Mouse (Mus musculus) heart, postnatal 36 days (tissue): ENCODE measurements around the gene Ppm1l. TPM values are rescaled to one million over a fixed set of nuclear protein-coding genes. Genes with fewer than 3 reads are reported as not detected.

Experiments used
- DNase-seq, 2 experiments: peaks; one replicate each; pipeline ENCODE4 v3.0.0; 2021 to 2022
- intact Hi-C: fragments of 180-260 bp; cut with DNase I; formaldehyde crosslinking; loops from one replicate; pipeline ENCODE4 v1.15.1; 2025
- total RNA-seq, 2 experiments: library from RNA; stranded (reverse); gene quantifications; 2 replicates each; pipeline ENCODE4 v1.2.3; 2021

The Ppm1l gene
- total RNA-seq, 2 experiments from 2014 or later = 23.4 to 26.3 TPM

DNA sequence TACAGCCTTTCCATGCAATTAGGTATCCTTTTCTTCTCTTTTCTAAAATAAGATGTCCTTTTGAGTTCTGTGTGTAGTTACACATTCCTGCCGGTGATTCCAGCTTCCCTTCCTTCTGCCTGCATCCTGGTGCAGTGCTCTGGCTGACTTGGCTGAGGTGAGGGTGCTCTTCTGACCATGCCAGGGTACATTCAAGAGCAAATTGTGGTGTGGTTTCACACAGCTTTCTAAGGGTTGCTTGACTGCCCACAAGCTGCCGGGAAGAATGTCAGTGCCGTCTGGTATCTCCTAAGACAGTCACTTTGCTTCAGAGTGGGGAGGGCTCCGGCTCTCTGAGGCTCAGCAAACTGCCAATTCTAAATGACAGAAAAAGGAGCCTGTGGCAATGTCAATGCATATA is 167.9 kb downstream of the Ppm1l start:
- intact Hi-C loops = loop anchor here (5.0 kb wide), 3 partner anchors 167 to 247 kb away; partner anchors contain the start of gene Ppm1l
- no peak for DNase-seq

GRCm38 (mm10) chr3:69485347-69485746 is 168.7 kb downstream of the Ppm1l start:
- intact Hi-C loops = no loop called here
- DNase-seq = no peak

DNA sequence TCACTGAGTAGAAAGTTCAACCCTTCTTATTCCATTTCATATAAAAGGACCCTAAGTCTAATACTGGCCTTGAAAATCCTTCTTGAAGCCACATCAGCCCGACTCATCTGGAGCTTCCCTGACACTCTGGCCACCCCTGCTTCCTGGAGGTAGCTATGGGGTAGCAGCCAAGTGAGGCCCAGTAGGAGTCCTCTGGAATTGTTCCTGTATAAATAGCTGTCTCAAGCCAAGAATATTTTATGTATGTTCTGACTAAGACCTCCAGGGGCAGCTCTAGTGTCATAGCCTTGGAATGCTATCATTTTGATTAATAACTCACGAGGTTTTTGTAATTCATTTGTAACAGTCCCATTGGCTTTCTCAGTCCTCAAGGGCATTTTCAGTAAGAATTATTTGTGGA is 169.1 kb downstream of the Ppm1l start:
- intact Hi-C loops = no loop called here

GRCm38 (mm10) chr3:69487471-69487870 is 170.8 kb downstream of the Ppm1l start:
- intact Hi-C loops = no loop called here
- no peak for DNase-seq

More for the DNA sequence above, 169.1 kb downstream of the Ppm1l start:
- DNase-seq = no peak

GRCm38 (mm10) chr3:69489669-69490068 is 173.0 kb downstream of the Ppm1l start:
- intact Hi-C loops = no loop called here
- no peak for DNase-seq

GRCm38 (mm10) chr3:69490981-69491681 is 174.5 kb downstream of the Ppm1l start:
- no peak for DNase-seq
- intact Hi-C loops = no loop called here

DNA sequence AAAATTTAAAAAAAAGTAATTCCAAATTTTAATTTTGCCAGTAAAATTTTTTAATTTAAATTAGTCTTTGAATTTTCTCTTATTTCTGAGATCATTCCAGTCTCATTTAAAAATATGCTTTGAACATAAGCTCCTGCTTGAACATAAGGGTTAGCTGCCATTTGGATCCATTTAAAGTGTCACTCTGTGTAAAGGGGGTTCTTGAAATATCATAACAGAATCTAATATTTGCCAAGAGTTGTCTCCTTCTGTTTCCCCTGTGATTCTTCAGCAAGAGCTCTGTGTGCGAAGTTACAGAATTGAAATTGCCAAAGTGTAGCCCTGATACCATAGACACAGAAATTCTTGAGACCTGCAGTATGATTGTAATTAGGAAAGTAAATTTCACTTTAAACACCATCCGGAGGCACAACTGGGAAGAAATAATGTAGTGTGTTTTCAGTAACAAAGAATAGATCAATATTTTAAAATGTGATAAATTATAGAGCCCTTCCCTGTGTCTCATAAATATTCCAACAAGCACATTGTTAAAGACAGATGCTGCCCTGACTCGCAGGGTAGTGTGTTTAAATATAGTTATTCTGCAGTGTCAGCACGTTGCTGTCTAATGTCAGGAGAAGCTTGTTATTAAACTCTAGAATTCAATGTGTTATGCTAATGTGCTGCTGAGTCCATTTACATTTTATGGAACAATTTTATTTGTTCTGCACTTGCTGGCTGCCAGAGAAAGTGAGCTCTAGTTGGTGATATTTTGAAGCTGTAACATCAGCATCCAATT is 177.8 kb downstream of the Ppm1l start:
- intact Hi-C loops = no loop called here
- no peak for DNase-seq

DNA sequence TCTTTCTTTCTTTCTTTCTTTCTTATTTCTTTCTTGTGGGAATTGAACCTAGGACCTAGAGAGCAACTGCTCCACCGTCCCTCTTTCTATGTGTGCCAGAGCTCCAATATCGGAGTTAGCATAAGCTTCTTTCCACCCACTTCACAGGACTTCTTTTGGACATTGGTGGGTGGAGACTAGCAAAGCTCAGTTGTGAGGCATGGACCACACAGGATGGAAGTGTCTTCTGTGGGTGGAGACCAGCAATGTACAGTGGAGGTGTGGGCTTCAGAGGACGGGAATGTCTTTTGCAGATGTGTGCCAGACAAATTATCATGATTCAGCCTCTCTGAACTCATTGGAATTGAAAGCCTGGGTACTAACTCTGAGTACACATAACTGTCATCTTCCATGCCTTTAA is 180.5 kb downstream of the Ppm1l start:
- intact Hi-C loops = no loop called here
- no peak for DNase-seq

- DNase-seq = no peak
- intact Hi-C loops = no loop called here
Measured at GRCm38 (mm10) chr3:69502009-69502408, 185.3 kb downstream of the Ppm1l start.

- no peak for DNase-seq
- intact Hi-C loops = no loop called here
Measured at GRCm38 (mm10) chr3:69502527-69502926, 185.9 kb downstream of the Ppm1l start.

DNA sequence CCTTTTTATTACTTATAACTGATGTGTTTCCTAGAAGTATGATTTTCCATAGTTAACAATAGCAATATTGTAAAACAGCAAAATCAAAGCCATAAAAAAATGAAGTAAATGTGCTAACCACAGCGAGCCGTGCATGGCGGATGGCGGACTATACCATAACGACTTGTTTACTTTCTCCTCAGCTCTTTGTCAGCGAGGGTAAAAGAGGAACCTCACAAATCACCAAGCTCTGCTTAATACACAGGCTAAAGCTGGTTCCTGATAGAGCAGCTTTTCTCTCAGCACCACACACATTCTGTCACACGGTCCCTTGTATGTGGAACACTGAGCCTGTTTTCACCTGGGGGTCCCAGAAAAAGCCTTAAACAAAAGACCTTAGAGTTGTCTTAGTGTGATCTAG is 188.4 kb downstream of the Ppm1l start:
- intact Hi-C loops = no loop called here
- no peak for DNase-seq

GRCm38 (mm10) chr3:69506352-69506751 is 189.7 kb downstream of the Ppm1l start:
- intact Hi-C loops = no loop called here
- DNase-seq = no peak

GRCm38 (mm10) chr3:69509411-69509952 is 192.8 kb downstream of the Ppm1l start:
- intact Hi-C loops = no loop called here
- DNase-seq = no peak

- no peak for DNase-seq
- intact Hi-C loops = no loop called here
Measured at GRCm38 (mm10) chr3:69511881-69512280, 195.2 kb downstream of the Ppm1l start.

DNA sequence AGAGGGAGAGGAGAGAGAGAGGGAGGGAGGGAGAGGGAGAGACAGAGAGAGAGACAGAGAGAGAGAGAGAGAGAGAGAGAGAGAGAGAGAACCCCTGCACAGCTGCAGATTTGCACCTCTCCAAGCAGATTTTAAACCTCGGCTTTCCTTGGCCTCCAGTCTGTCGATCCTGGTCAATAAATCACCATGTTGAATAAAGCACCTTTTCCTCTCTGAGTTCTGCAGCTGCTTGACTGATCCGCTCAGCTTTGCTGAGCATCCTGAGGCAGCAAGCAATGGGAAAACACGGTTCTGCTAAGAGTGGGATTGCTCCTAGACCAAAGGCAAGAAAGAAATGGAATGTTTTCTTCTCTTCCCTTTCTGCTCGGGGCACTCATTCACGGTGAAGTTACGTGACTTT is 195.7 kb downstream of the Ppm1l start:
- intact Hi-C loops = no loop called here
- DNase-seq = no peak

DNA sequence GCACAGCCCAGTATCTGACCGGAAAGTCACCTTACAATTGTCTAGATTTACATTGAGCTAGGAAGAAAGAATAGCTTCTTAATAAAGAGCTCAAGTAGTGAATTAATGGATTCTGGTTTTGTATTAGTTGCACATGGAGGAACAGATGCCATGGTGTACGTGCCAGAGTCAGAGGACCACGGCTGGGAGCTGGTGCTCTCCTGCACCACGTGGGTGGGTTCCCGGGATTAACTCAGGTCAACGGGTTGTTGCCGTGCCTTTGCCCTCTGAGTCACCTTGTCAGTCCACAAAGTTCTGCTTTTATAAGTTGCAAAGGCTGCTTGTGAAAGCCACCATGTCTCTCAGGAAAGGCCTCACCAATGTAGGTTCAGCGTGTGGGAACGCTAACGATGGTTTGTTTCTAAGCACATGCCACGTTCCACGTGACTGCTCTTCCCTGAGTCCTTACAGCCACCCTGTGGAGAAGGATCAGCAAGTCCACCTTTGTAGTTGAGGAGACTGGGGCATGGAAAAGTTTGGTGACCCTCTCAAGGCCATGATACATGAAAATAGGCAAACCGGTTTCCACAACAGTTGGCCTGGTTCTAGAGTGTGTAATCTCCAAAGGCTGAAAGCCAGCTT is 199.2 kb downstream of the Ppm1l start:
- intact Hi-C loops = no loop called here

DNA sequence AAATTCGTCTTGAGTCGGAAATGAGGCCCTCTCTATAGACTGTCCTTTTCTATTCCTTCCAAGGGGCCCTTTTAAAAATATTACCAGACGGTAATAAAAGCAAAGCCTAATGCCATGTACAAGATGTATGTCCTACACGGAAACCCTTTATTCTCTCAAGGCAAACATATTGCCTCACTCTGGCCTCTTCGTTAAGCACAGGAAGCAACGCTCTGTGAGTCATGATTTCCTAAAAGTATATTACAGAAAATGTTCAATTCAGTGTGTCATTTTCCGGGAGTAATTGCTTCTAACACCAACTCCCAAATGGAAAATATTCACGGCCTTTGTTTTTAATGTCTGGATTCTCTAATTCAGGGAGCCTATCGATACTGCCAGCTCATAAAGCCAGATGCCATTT is 202.5 kb downstream of the Ppm1l start:
- DNase-seq = no peak
- intact Hi-C loops = no loop called here

More for the DNA sequence above, 199.2 kb downstream of the Ppm1l start:
- no peak for DNase-seq

DNA sequence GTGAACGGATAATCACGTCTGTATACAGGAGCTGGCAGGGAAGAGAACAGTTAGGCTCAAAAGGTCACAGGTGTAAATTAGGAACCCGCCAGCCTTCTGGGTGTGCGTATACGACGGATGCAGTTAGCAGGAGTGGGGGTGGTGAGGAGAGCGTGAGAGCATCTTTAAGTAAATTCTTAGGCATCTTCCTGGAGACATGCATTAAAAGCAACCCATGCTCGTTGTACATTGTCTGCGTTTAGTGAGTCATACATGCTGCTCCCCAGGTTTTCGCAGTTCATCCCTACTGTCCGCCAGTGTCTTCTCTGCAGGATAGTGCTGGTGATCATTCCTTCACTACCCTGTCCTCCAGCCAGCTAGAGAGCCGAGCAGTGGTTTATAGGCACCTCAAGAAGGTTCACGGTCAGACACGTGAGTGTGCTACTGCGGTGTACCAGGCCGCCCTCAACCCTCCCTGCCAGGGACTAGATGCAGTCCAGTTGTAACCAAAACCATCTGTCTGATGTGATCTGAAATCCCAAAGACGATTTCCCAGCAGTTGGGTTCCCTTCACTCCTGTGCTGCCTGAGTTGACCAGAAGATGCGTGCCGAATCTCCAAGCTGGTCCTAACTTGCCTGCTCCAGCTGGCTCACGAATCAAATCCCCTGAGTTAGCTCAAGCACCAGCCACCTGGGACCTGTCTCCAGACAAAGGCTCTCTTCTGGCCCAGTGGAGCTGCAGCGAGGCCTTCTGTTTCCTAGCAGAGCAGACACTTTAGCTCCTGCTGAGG is 203.3 kb downstream of the Ppm1l start:
- intact Hi-C loops = no loop called here
- no peak for DNase-seq

DNA sequence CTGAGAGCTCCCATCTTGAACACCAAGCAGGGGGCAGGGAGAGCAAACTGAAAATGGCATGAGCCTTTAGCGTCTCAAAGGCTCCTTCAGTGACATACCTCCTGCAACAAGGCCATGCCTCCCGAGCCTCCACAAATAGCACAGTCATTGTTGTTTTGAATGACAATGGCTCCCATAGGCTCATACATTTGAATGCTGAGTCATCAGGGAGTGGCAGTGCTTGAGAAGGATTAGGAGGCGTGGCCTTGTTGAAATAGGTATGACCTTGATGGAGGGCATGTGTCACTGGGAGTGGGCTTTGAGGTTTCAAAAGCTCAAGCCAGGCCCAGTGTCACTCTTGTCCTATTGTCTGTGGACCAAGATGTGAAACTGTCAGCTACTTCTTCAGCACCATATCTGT is 205.6 kb downstream of the Ppm1l start:
- no peak for DNase-seq
- intact Hi-C loops = no loop called here

DNA sequence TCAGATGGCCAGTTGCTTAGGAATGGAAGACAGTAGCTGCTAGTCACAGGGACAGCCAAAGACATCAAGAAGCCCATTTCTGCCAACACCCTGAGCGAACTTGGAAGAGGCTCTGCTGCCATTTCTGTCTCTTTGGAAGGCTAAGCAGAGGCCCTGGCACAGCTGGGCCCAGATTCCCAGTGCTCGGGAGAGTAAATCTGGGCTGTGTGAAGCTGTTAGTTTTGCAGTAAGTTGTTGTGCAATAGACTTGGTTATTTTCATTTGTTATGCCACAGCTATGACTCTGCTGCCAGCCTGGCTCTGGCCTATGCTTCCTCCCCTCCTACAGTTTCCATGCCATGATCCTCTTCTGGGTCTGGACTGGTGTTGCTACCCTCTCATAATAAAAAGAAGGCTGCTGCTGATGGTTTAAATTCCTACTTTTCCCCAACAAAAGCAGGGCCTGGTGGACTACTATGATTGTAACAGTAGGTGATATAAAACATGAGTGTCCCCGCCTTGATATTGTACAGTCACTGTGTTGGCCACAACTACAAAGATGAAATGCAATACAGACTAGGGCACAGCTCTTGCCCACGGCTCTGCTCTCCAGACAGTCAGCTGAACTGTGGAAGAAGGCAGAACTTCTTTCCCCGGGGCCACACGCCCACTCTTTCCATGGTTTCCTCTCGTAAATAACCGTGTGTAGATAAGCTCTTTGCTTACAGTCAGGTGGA is 207.9 kb downstream of the Ppm1l start:
- intact Hi-C loops = no loop called here

More for the DNA sequence above, 207.9 kb downstream of the Ppm1l start:
- DNase-seq = no peak
